Mouse (Mus musculus): Measurements from ENCODE around the gene Zbtb20.

Gene Zbtb20

GRCm38 (mm10) chr16:43489362-43489761 lies 613.7 kb downstream of the Zbtb20 start:
- no peak for DNase-seq (ENCODE audit: low spot score)

GRCm38 (mm10) chr16:43489984-43490383 lies 614.3 kb downstream of the Zbtb20 start:
- DNase-seq (ENCODE audit: low spot score) = no peak

GRCm38 (mm10) chr16:43492863-43493262 lies 617.2 kb downstream of the Zbtb20 start:
- DNase-seq (ENCODE audit: low spot score) = no peak

- no peak for DNase-seq (ENCODE audit: low spot score)
Observed at GRCm38 (mm10) chr16:43493596-43494385, 618.1 kb downstream of the Zbtb20 start.

GRCm38 (mm10) chr16:43495175-43495818 lies 619.6 kb downstream of the Zbtb20 start:
- DNase-seq (ENCODE audit: low spot score) = no peak

- DNase-seq (ENCODE audit: low spot score) = no peak
Observed at GRCm38 (mm10) chr16:43497093-43497492, 621.4 kb downstream of the Zbtb20 start.

GRCm38 (mm10) chr16:43500132-43500853 lies 624.6 kb downstream of the Zbtb20 start:
- no peak for DNase-seq (ENCODE audit: low spot score)

GRCm38 (mm10) chr16:43501284-43501683 lies 625.6 kb downstream of the Zbtb20 start:
- DNase-seq (ENCODE audit: low spot score) = no peak

- DNase-seq (ENCODE audit: low spot score) = no peak
Observed at GRCm38 (mm10) chr16:43502339-43503009, 626.8 kb downstream of the Zbtb20 start.

- DNase-seq (ENCODE audit: low spot score) = no peak
Observed at GRCm38 (mm10) chr16:43503010-43503635, 627.4 kb downstream of the Zbtb20 start.

GRCm38 (mm10) chr16:43503636-43504010 lies 627.9 kb downstream of the Zbtb20 start:
- DNase-seq (ENCODE audit: low spot score) = no peak

- no peak for DNase-seq (ENCODE audit: low spot score)
Observed at GRCm38 (mm10) chr16:43504151-43504550, 628.5 kb downstream of the Zbtb20 start.

- no peak for DNase-seq (ENCODE audit: low spot score)
Observed at GRCm38 (mm10) chr16:43504556-43504955, 628.9 kb downstream of the Zbtb20 start.

GRCm38 (mm10) chr16:43505314-43505950 lies 629.8 kb downstream of the Zbtb20 start:
- DNase-seq (ENCODE audit: low spot score) = no peak

GRCm38 (mm10) chr16:43506189-43506751 lies 630.6 kb downstream of the Zbtb20 start:
- no peak for DNase-seq (ENCODE audit: low spot score)

- DNase-seq (ENCODE audit: low spot score) = no peak
Observed at GRCm38 (mm10) chr16:43506771-43507405, 631.2 kb downstream of the Zbtb20 start.

GRCm38 (mm10) chr16:43508166-43508998 lies 632.7 kb downstream of the Zbtb20 start:
- DNase-seq (ENCODE audit: low spot score) = no peak

- DNase-seq (ENCODE audit: low spot score) = no peak
Observed at GRCm38 (mm10) chr16:43510516-43510915, 634.8 kb downstream of the Zbtb20 start.

- no peak for DNase-seq (ENCODE audit: low spot score)
Observed at GRCm38 (mm10) chr16:43511531-43511930, 635.9 kb downstream of the Zbtb20 start.

GRCm38 (mm10) chr16:43513933-43514332 lies 638.3 kb downstream of the Zbtb20 start:
- DNase-seq (ENCODE audit: low spot score) = no peak

All from c-Kit-positive CD71-positive TER-119-positive erythroid progenitor cells, embryonic 14.5 days (primary cell).